Mouse (Mus musculus) forebrain, embryonic 12.5 days (tissue): Measurements from ENCODE around the gene Trmo. TPM values are rescaled to one million over a fixed set of nuclear protein-coding genes. Genes with fewer than 3 reads are reported as not detected.

Experiments used
- ATAC-seq: fragments of 200-750 bp; cut with Nextera tagmentation; 2 replicates; pipeline ENCODE4 v1.8.0; 2017; ENCODE audit warnings: moderate TSS enrichment; ENCODE audit not compliant: low FRiP score
- H3K27ac ChIP-seq: fragments of 300-500 bp; sonication (generic); 2 replicates; pipeline ENCODE4 v1.5.1; 2016; ENCODE audit warnings: mild to moderate bottlenecking
- H3K27me3 ChIP-seq: fragments of 300-500 bp; sonication (generic); 2 replicates; pipeline ENCODE4 v1.6.1; 2016; ENCODE audit warnings: mild to moderate bottlenecking
- H3K36me3 ChIP-seq: fragments of 300-500 bp; sonication (generic); replicated peaks from 2 replicates; pipeline ENCODE4 v1.6.1; 2016; ENCODE audit warnings: mild to moderate bottlenecking
- H3K4me1 ChIP-seq: fragments of 300-500 bp; sonication (generic); 2 replicates; pipeline ENCODE4 v1.6.1; 2016
- H3K4me2 ChIP-seq: fragments of 300-500 bp; sonication (generic); 2 replicates; pipeline ENCODE4 v1.6.1; 2016; ENCODE audit warnings: mild to moderate bottlenecking, moderate library complexity
- H3K4me3 ChIP-seq: fragments of 300-500 bp; sonication (generic); replicated peaks from 2 replicates; pipeline ENCODE4 v1.5.1; 2016; ENCODE audit warnings: mild to moderate bottlenecking
- H3K9ac ChIP-seq: fragments of 300-500 bp; sonication (generic); 2 replicates; pipeline ENCODE4 v1.6.1; 2016; ENCODE audit warnings: mild to moderate bottlenecking
- H3K9me3 ChIP-seq: fragments of 300-500 bp; sonication (generic); 2 replicates; pipeline ENCODE4 v1.6.1; 2016
- WGBS: fragments of 180-500 bp; shearing (Covaris S2); methylation state at CpG from one replicate; pipeline ENCODE4 v1.1.7; 2016; 5-methylcytosine and 5-hydroxymethylcytosine counted together
- polyA plus RNA-seq: library from polyadenylated mRNA; unstranded; fragments of >200 nt; fragmentation: Nextera tagmentation; extraction: Ambion mirVana; gene quantifications from 2 replicates; pipeline ENCODE4 v1.2.1, GENCODE M21; 2016

The Trmo gene
- polyA plus RNA-seq, 1 experiment from 2014 or later = 9.9 TPM

- H3K4me1 ChIP-seq = no peaks in the 10 kb centered on the region
- ATAC-seq = no peak
- no peak overlapping the region for H3K4me3 ChIP-seq
- H3K9ac ChIP-seq = no peak overlapping the region
- H3K27me3 ChIP-seq = 0 out of 2 replicates have a peak, but pooled peaks cover 3% of the 10 kb centered on the region
- no peak overlapping the region for H3K27ac ChIP-seq
- no peaks in the 10 kb centered on the region for H3K36me3 ChIP-seq
- H3K4me2 ChIP-seq = no peak overlapping the region
- 87% methylated on average over 6 of the region's 6 CpGs for WGBS
- no peaks in the 10 kb centered on the region for H3K9me3 ChIP-seq
Measured at GRCm38 (mm10) chr4:46404042-46404795, 15.0 kb upstream of the Trmo start.

- Histone ChIP-seq H3K9me3 (no peaks in the 10 kb centered on the region), H3K27me3 (peaks cover 8% of the 10 kb centered on the region), H3K27ac (no peak overlapping the region), H3K4me2 (no peak overlapping the region), H3K4me3 (no peak overlapping the region), H3K4me1 (no peaks in the 10 kb centered on the region), H3K36me3 (no peaks in the 10 kb centered on the region), H3K9ac (no peak overlapping the region)
- WGBS = 81% methylated on average over 4 of the region's 4 CpGs
- no peak for ATAC-seq
Measured at GRCm38 (mm10) chr4:46398839-46399238, 9.6 kb upstream of the Trmo start.

- ATAC-seq = no peak
- WGBS = 42% methylated on average over 5 of the region's 5 CpGs
Measured at GRCm38 (mm10) chr4:46395736-46396135, 6.5 kb upstream of the Trmo start.

GRCm38 (mm10) chr4:46394388-46394787 lies 5.2 kb upstream of the Trmo start:
- H3K9me3 ChIP-seq = no peaks in the 10 kb centered on the region
- H3K27ac ChIP-seq = no peak overlapping the region
- no peak overlapping the region for H3K4me3 ChIP-seq
- ATAC-seq = no peak
- peaks cover 5% of the 10 kb centered on the region for H3K27me3 ChIP-seq
- no peaks in the 10 kb centered on the region for H3K36me3 ChIP-seq
- H3K4me1 ChIP-seq = no peaks in the 10 kb centered on the region
- no peak overlapping the region for H3K9ac ChIP-seq
- WGBS = 85% methylated on average over 2 of the region's 2 CpGs
- no peak overlapping the region for H3K4me2 ChIP-seq

More at GRCm38 (mm10) chr4:46395736-46396135, 6.5 kb upstream of the Trmo start:
- Histone ChIP-seq H3K27me3 (peaks cover 5% of the 10 kb centered on the region), H3K27ac (no peak overlapping the region), H3K4me3 (no peak overlapping the region), H3K9me3 (no peaks in the 10 kb centered on the region), H3K4me1 (no peaks in the 10 kb centered on the region), H3K4me2 (no peak overlapping the region), H3K36me3 (no peaks in the 10 kb centered on the region), H3K9ac (no peak overlapping the region)

- no peak for ATAC-seq
- Histone ChIP-seq H3K36me3 (peaks cover 4% of the 10 kb centered on the region; the same call in 1 of the 2 replicates), H3K9ac (no peak overlapping the region), H3K4me1 (no peaks in the 10 kb centered on the region), H3K27me3 (no peaks in the 10 kb centered on the region), H3K4me2 (peak overlapping the region; percentile 63), H3K27ac (no peak overlapping the region), H3K9me3 (no peaks in the 10 kb centered on the region), H3K4me3 (peak overlapping the region; percentile 59; the same call in 1 of the 2 replicates)
- 24% methylated on average over 9 of the region's 9 CpGs for whole genome bisulfite sequencing
Measured at GRCm38 (mm10) chr4:46390390-46390970, 1.2 kb upstream of the Trmo start.

GRCm38 (mm10) chr4:46389612-46390341 lies 540 bp upstream of the Trmo start:
- Histone ChIP-seq H3K27ac (peak overlapping the region; percentile 94), H3K36me3 (peaks cover 11% of the 10 kb centered on the region; the same call in 1 of the 2 replicates), H3K27me3 (no peaks in the 10 kb centered on the region), H3K9me3 (no peaks in the 10 kb centered on the region), H3K4me3 (peak overlapping the region; percentile 59), H3K9ac (peak overlapping the region; percentile 79), H3K4me1 (no peaks in the 10 kb centered on the region), H3K4me2 (peak overlapping the region; percentile 63)
- ATAC-seq = 0 out of 2 replicates have a peak, but pooled peaks have one; percentile 3
- 2% methylated on average over 24 of the region's 24 CpGs for WGBS

GRCm38 (mm10) chr4:46388556-46388955 lies 681 bp downstream of the Trmo start:
- no peaks in the 10 kb centered on the region for H3K4me1 ChIP-seq
- peaks cover 11% of the 10 kb centered on the region for H3K36me3 ChIP-seq
- no peaks in the 10 kb centered on the region for H3K27me3 ChIP-seq
- 0 out of 2 replicates have a peak overlapping the region, but pooled peaks have one; percentile 17 for H3K9ac ChIP-seq
- no peak for ATAC-seq
- H3K9me3 ChIP-seq = no peaks in the 10 kb centered on the region
- H3K4me2 ChIP-seq = peak overlapping the region; percentile 63
- WGBS = 39% methylated on average over 5 of the region's 5 CpGs
- H3K27ac ChIP-seq = no peak overlapping the region
- peak overlapping the region; percentile 59 for H3K4me3 ChIP-seq

- Histone ChIP-seq H3K4me2 (peak overlapping the region; percentile 47), H3K4me1 (peaks cover 4% of the 10 kb centered on the region; the same call in 1 of the 2 replicates), H3K36me3 (peaks cover 33% of the 10 kb centered on the region), H3K9me3 (no peaks in the 10 kb centered on the region), H3K9ac (no peak overlapping the region), H3K27me3 (peaks cover 18% of the 10 kb centered on the region), H3K27ac (no peak overlapping the region), H3K4me3 (peak overlapping the region; percentile 24)
- 23% methylated on average over 22 of the region's 22 CpGs for WGBS
- peak; percentile 71 for ATAC-seq
Measured at GRCm38 (mm10) chr4:46374869-46375368, 14.3 kb downstream of the Trmo start.

- Histone ChIP-seq H3K27ac (no peak overlapping the region), H3K4me1 (peaks cover 4% of the 10 kb centered on the region; the same call in 1 of the 2 replicates), H3K9me3 (no peaks in the 10 kb centered on the region), H3K4me3 (no peak overlapping the region), H3K27me3 (peaks cover 18% of the 10 kb centered on the region), H3K4me2 (peak overlapping the region; percentile 47), H3K9ac (no peak overlapping the region), H3K36me3 (peaks cover 28% of the 10 kb centered on the region)
- WGBS = 54% methylated on average over 6 of the region's 6 CpGs
- no peak for ATAC-seq
Measured at GRCm38 (mm10) chr4:46374455-46374854, 14.8 kb downstream of the Trmo start.

- peak; percentile 49; the same call in 1 of the 2 replicates for ATAC-seq
- no peaks in the 10 kb centered on the region for H3K9me3 ChIP-seq
- no peaks in the 10 kb centered on the region for H3K36me3 ChIP-seq
- H3K27me3 ChIP-seq = peaks cover 34% of the 10 kb centered on the region
- H3K4me1 ChIP-seq = peaks cover 9% of the 10 kb centered on the region; the same call in 1 of the 2 replicates
- peak overlapping the region; percentile 33; the same call in 1 of the 2 replicates for H3K9ac ChIP-seq
- WGBS = 2% methylated on average over 19 of the region's 19 CpGs
- no peak overlapping the region for H3K27ac ChIP-seq
- no peak overlapping the region for H3K4me3 ChIP-seq
- H3K4me2 ChIP-seq = peak overlapping the region; percentile 39
Measured at GRCm38 (mm10) chr4:46371030-46371429, 18.2 kb downstream of the Trmo start.

GRCm38 (mm10) chr4:46370406-46370805 lies 18.8 kb downstream of the Trmo start:
- WGBS = 59% methylated on average over 6 of the region's 6 CpGs
- H3K36me3 ChIP-seq = no peaks in the 10 kb centered on the region
- peaks cover 41% of the 10 kb centered on the region for H3K27me3 ChIP-seq
- H3K9me3 ChIP-seq = no peaks in the 10 kb centered on the region
- peaks cover 9% of the 10 kb centered on the region; the same call in 1 of the 2 replicates for H3K4me1 ChIP-seq
- H3K4me3 ChIP-seq = no peak overlapping the region
- H3K4me2 ChIP-seq = no peak overlapping the region
- no peak for ATAC-seq
- H3K9ac ChIP-seq = no peak overlapping the region
- H3K27ac ChIP-seq = no peak overlapping the region

- peaks cover 41% of the 10 kb centered on the region for H3K27me3 ChIP-seq
- no peak overlapping the region for H3K27ac ChIP-seq
- H3K9me3 ChIP-seq = no peaks in the 10 kb centered on the region
- no peak for ATAC-seq
- no peak overlapping the region for H3K4me3 ChIP-seq
- H3K36me3 ChIP-seq = no peaks in the 10 kb centered on the region
- WGBS = 61% methylated on average over 4 of the region's 4 CpGs
- no peak overlapping the region for H3K9ac ChIP-seq
- H3K4me2 ChIP-seq = no peak overlapping the region
- H3K4me1 ChIP-seq = peaks cover 9% of the 10 kb centered on the region; the same call in 1 of the 2 replicates
Measured at GRCm38 (mm10) chr4:46369070-46369469, 20.2 kb downstream of the Trmo start.
